Mouse (Mus musculus): ENCODE measurements around the gene Gm2075.
"Not testable (repeated sequence)": the region's sequence is repeated elsewhere in the genome, so short reads cannot be mapped to it uniquely, and the experiment has no call there.

The Gm2075 gene

GRCm38 (mm10) chr12:88011548-88011947, at the start of gene Gm2075:
Gene Gm2075, plus strand, starts transcription at chr12:88011848.
- DNase-seq (ENCODE audit: low read depth, low spot score): not testable (repeated sequence)

- not testable (repeated sequence) for DNase-seq (ENCODE audit: low read depth, low spot score)
Measured at GRCm38 (mm10) chr12:87984000-87984399, 27.6 kb upstream of the Gm2075 start.

DNA sequence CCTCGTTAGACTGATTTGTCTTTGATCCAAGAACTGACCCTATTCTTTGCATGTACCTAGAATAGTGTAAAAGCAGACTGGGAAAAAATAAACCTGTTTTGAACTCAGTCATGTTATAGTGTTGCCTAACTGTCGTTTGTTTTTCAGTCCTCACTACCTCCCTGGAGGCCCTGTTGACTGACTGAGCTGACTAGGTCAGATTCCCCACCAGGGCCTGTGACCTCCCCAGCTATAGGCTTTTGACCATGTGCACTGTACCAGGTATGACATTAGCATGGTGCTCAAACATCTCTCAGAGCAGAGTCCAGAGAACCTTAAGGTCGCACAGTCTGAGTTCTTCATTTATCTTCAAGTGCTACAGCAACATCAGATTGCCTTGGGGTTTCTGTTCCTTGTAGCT, 7.5 kb upstream of the Gm2075 start:
- not testable (repeated sequence) for DNase-seq (ENCODE audit: low read depth, low spot score)

- not testable (repeated sequence) for DNase-seq (ENCODE audit: low read depth, low spot score)
Measured at GRCm38 (mm10) chr12:88018671-88019070, 7.0 kb downstream of the Gm2075 start, which contains the start of gene Gm6803. Gene Gm6803, minus strand, starts transcription at chr12:88018771.

DNA sequence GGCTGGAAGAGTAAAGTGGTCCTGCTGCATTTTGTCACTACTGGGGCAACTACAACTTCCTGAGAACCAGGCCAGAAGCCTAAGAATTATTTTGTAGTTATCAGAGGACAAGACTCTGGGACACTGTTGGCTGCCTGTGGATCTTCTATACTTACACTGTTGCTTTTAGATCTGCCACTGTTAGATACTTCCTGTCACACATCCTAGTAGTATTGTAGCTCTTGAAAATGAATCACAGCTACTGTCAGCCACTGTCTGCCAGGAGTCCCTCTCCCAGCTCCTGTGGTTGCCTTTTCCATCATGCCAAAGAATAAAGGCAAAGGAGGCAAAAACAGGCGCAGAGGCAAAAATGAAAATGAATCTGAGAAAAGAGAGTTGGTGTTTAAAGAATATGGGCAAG, 15.1 kb downstream of the Gm2075 start, which contains the start of gene Gm2056:
Gene Gm2056 (plus strand): TSS at position 301 of the 400 bp plus-strand sequence.
- not testable (repeated sequence) for DNase-seq (ENCODE audit: low read depth, low spot score)

- not testable (repeated sequence) for DNase-seq (ENCODE audit: low read depth, low spot score)
Measured at GRCm38 (mm10) chr12:88032250-88032649, 20.6 kb downstream of the Gm2075 start.

DNA sequence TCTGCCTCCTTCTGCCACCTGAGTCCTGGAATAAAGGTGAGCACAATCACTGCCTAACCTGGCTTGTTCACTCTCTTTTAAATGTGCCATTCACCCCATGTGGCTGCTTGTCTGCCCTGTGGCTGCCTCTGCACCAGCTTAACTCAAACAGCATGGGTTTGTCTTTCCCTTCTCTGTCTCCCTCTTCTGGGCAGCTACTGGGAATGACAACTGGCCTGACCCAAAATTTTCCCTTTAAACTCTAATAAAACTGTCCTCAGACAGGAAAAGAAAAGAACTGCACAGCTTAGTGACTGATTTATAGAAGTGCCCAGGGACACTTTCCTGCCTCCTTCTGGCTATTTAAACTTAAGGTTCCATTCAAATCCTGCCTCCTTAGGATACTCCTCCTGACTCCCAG, 27.4 kb downstream of the Gm2075 start:
- not testable (repeated sequence) for DNase-seq (ENCODE audit: low read depth, low spot score)

DNA sequence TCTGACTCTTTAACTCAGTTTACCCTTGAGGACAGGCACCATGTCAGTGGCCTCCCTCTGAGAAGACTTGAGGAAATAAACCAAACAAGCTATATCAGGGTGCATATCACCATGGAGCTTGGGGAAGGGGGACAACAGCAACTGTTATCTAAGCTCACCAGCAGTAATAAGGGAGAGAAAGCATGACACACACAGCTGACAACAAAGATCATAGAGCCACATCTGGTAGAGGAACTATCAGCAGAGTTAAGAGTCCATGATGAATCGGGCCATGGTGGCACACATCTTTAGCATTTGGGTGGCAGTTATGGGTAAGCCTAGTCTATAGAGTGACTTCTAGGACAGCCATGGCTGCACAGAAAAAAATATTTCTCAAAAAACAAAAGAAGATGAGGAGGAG, 28.1 kb downstream of the Gm2075 start:
- DNase-seq (ENCODE audit: low read depth, low spot score): not testable (repeated sequence)

GRCm38 (mm10) chr12:88045226-88045625, 33.6 kb downstream of the Gm2075 start:
- DNase-seq (ENCODE audit: low read depth, low spot score): not testable (repeated sequence)

All from CD4-positive helper T cell, adult 2 months (primary cell).